Mouse (Mus musculus) erythroblast, embryonic 14.5 days (primary cell): ENCODE measurements at regions not wholly inside any gene's neighbourhood (a gene's known extent, or its start where the extent isn't known, plus 50 kb on each side); places are given as distances from the start of the nearest gene placed in this dataset.

ENCODE experiments used
- GATA1 ChIP-seq: IDR thresholded peaks from 2 replicates; pipeline ENCODE4 v1.6.1; 2012; ENCODE audit warnings: low read length, inconsistent platforms, mixed read lengths
- TAL1 ChIP-seq: IDR thresholded peaks from 3 replicates; pipeline ENCODE4 v1.6.1; 2012; ENCODE audit warnings: low read length, inconsistent platforms, mixed read lengths

DNA sequence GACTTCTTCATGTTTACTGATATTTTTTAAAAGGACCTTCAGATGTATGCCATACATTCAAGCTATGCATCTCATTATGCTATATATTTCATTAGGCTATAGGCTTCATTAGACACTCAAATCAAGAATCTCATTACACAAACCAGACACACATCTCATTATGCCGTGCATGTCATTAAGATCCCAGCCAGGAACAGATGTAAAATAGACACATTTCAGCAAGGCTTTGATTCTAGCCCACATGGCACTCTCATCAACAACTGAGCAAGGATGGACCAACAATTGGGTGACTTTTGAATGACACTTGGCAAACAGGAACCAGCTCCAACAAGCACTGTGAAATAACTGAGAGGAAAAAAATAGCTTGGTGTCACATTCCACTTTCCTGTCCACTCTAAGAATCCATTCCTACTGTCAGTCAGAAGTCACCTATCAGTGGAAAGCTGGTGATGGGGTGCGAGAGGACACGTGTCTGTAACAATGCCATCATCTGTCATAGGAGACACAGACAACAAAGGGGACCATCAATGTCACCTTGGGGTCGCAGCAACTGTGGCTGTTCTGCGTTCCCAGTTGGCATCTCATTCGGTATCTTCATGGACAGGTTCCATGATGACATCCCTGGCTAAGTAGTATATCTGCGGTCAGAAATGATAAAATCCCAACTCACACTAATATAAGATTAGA lies 466.0 kb downstream of the Epha4 start:
- TF ChIP-seq GATA1, result no peak
- no peak for TF ChIP-seq TAL1
